Mouse (Mus musculus) testis, adult 2 months (tissue): ENCODE data around the gene Hid1.

Source experiments
- CTCF ChIP-seq: fragments of 200-500 bp; IDR thresholded peaks from 2 replicates; pipeline ENCODE4 v1.5.1; 2012; ENCODE audit warnings: low read depth, mild to moderate bottlenecking, inconsistent platforms, low read length, moderate library complexity; ENCODE audit not compliant: control insufficient read depth, insufficient read depth, insufficient replicate concordance
- POLR2A ChIP-seq: fragments of 200-500 bp; IDR thresholded peaks from 2 replicates; pipeline ENCODE4 v1.6.1; 2012; ENCODE audit warnings: low read depth, mild to moderate bottlenecking, inconsistent platforms, low read length, moderate library complexity; ENCODE audit not compliant: control insufficient read depth

DNA sequence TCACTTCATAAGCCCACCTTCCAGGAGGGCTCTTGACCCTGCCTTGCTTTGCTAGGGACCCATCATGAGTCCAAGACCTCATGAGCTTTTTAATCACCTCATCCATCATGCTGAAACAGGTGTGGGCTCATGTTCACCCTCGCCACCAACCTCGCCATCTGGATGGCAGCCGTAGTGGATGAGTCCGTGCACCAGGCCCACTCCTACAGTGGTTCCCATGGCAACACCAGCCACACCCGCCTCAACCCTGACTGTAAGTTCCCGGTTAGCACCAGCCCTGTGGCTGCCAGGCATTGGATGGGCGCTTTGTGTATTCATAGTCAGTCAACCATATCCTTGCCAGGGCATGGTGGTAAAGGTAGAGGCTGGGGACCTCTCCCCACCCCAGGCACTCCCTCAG lies 40.8 kb downstream of the Hid1 start:
- TF ChIP-seq POLR2A (peak; percentile 35; the same call in 1 of the 2 replicates), CTCF (no peak)
